Mouse (Mus musculus) midbrain, postnatal 0 days (tissue): ENCODE data around the gene Itgb5. TPM values are rescaled to one million over a fixed set of nuclear protein-coding genes. Genes with fewer than 3 reads are reported as not detected.

ENCODE experiments used
- ATAC-seq: fragments of 200-750 bp; cut with Nextera tagmentation; 2 replicates; pipeline ENCODE4 v1.8.0; 2017; ENCODE audit warnings: moderate number of reproducible peaks, mild to moderate bottlenecking, moderate TSS enrichment, moderate library complexity; ENCODE audit not compliant: low FRiP score
- DNase-seq: peaks from one replicate; pipeline ENCODE4 v3.0.0-alpha.2; 2015; ENCODE audit warnings: low spot score
- H3K27ac ChIP-seq: fragments of 300-500 bp; sonication (generic); 2 replicates; pipeline ENCODE4 v1.5.1; 2014; ENCODE audit warnings: low read depth, mild to moderate bottlenecking, low read length, mixed read lengths
- H3K27me3 ChIP-seq: fragments of 300-500 bp; sonication (generic); 2 replicates; pipeline ENCODE4 v1.6.1; 2014; ENCODE audit warnings: low read length, control low read depth, mixed read lengths; ENCODE audit not compliant: insufficient read depth
- H3K36me3 ChIP-seq: fragments of 300-500 bp; sonication (generic); 2 replicates; pipeline ENCODE4 v1.6.1; 2014; ENCODE audit warnings: low read length, control low read depth, mixed read lengths; ENCODE audit not compliant: insufficient read depth
- H3K4me1 ChIP-seq: fragments of 300-500 bp; sonication (generic); 2 replicates; pipeline ENCODE4 v1.6.1; 2014; ENCODE audit warnings: mild to moderate bottlenecking, control low read depth, antibody characterized with exemption, low read length, mixed read lengths; ENCODE audit not compliant: insufficient read depth
- H3K4me2 ChIP-seq: fragments of 300-500 bp; sonication (generic); 2 replicates; pipeline ENCODE4 v1.6.1; 2014; ENCODE audit warnings: low read depth, mild to moderate bottlenecking, low read length, mixed read lengths; ENCODE audit not compliant: poor library complexity, severe bottlenecking
- H3K4me3 ChIP-seq: fragments of 300-500 bp; sonication (generic); 2 replicates; pipeline ENCODE4 v1.5.1; 2014; ENCODE audit warnings: low read depth, mild to moderate bottlenecking, low read length, moderate library complexity
- H3K9ac ChIP-seq: fragments of 300-500 bp; sonication (generic); replicated peaks from 2 replicates; pipeline ENCODE4 v1.6.1; 2014; ENCODE audit warnings: mild to moderate bottlenecking, low read length, moderate library complexity, mixed read lengths; ENCODE audit not compliant: poor library complexity, severe bottlenecking
- H3K9me3 ChIP-seq: fragments of 300-500 bp; sonication (generic); 2 replicates; pipeline ENCODE4 v1.6.1; 2016; ENCODE audit warnings: low read length, control low read depth
- CTCF ChIP-seq: IDR thresholded peaks from 2 replicates; pipeline ENCODE4 v1.5.1; 2016; ENCODE audit warnings: antibody characterized with exemption, mild to moderate bottlenecking
- WGBS: fragments of 180-500 bp; shearing (Covaris S2); extraction: QIAGEN DNeasy Blood & Tissue Kit; methylation state at CpG from one replicate; pipeline ENCODE4 v1.1.7; 2014; 5-methylcytosine and 5-hydroxymethylcytosine counted together
- polyA plus RNA-seq: library from polyadenylated mRNA; unstranded; fragments of >200 nt; fragmentation: Nextera tagmentation; extraction: Ambion mirVana; gene quantifications from 2 replicates; pipeline ENCODE4 v1.2.1, GENCODE M21; 2015
- total RNA-seq: library from RNA; depleted of rRNA; stranded (reverse); fragments of >200 nt; gene quantifications from 2 replicates; pipeline ENCODE4 v1.2.3, GENCODE M21; 2014

Gene Itgb5
- total and polyA plus RNA-seq, 2 experiments from 2014 or later = 22.9 to 49.8 TPM

- WGBS = 95% methylated on average over 6 of the region's 6 CpGs
- DNase-seq (no peak), ATAC-seq (no peak)
- Histone ChIP-seq H3K9ac (no peak overlapping the region), H3K36me3 (no peaks in the 10 kb centered on the region), H3K9me3 (no peaks in the 10 kb centered on the region), H3K4me1 (peaks cover 8% of the 10 kb centered on the region; the same call in 1 of the 2 replicates), H3K4me2 (no peak overlapping the region), H3K27ac (no peak overlapping the region), H3K4me3 (no peak overlapping the region), H3K27me3 (no peaks in the 10 kb centered on the region)
- TF ChIP-seq CTCF = no peak
Measured at GRCm38 (mm10) chr16:33943388-33943787, 113.9 kb downstream of the Itgb5 start.

GRCm38 (mm10) chr16:33944126-33944525, 114.7 kb downstream of the Itgb5 start:
- DNase-seq (no peak), ATAC-seq (no peak)
- H3K27me3 ChIP-seq = no peaks in the 10 kb centered on the region
- no peaks in the 10 kb centered on the region for H3K36me3 ChIP-seq
- no peak overlapping the region for H3K4me2 ChIP-seq
- no peak overlapping the region for H3K27ac ChIP-seq
- no peak overlapping the region for H3K4me3 ChIP-seq
- peaks cover 8% of the 10 kb centered on the region; the same call in 1 of the 2 replicates for H3K4me1 ChIP-seq
- H3K9ac ChIP-seq = no peak overlapping the region
- TF ChIP-seq CTCF = no peak
- WGBS = 64% methylated on average over 4 of the region's 4 CpGs
- H3K9me3 ChIP-seq = no peaks in the 10 kb centered on the region

GRCm38 (mm10) chr16:33944772-33945171, 115.3 kb downstream of the Itgb5 start:
- Histone ChIP-seq H3K9ac (no peak overlapping the region), H3K27ac (no peak overlapping the region), H3K4me2 (no peak overlapping the region), H3K4me3 (no peak overlapping the region), H3K27me3 (no peaks in the 10 kb centered on the region), H3K36me3 (no peaks in the 10 kb centered on the region), H3K4me1 (peaks cover 8% of the 10 kb centered on the region; the same call in 1 of the 2 replicates), H3K9me3 (no peaks in the 10 kb centered on the region)
- no peak for ATAC-seq
- no peak for TF ChIP-seq CTCF
- DNase-seq = no peak
- 58% methylated on average over 6 of the region's 6 CpGs for WGBS

- Histone ChIP-seq H3K9ac (no peak overlapping the region), H3K27ac (no peak overlapping the region), H3K9me3 (no peaks in the 10 kb centered on the region), H3K4me1 (peaks cover 8% of the 10 kb centered on the region; the same call in 1 of the 2 replicates), H3K4me3 (no peak overlapping the region), H3K36me3 (no peaks in the 10 kb centered on the region), H3K27me3 (no peaks in the 10 kb centered on the region), H3K4me2 (no peak overlapping the region)
- WGBS = 73% methylated on average over 7 of the region's 7 CpGs
- TF ChIP-seq CTCF = no peak
- DNase-seq = no peak
- ATAC-seq = no peak
Measured at GRCm38 (mm10) chr16:33946021-33946420, 116.6 kb downstream of the Itgb5 start.

GRCm38 (mm10) chr16:33947664-33948571, 118.5 kb downstream of the Itgb5 start:
- no peak for TF ChIP-seq CTCF
- no peak for DNase-seq
- no peaks in the 10 kb centered on the region for H3K36me3 ChIP-seq
- H3K4me3 ChIP-seq = no peak overlapping the region
- H3K27me3 ChIP-seq = no peaks in the 10 kb centered on the region
- H3K4me1 ChIP-seq = no peaks in the 10 kb centered on the region
- 87% methylated on average over 17 of the region's 17 CpGs for WGBS
- H3K9me3 ChIP-seq = no peaks in the 10 kb centered on the region
- ATAC-seq = no peak
- H3K9ac ChIP-seq = no peak overlapping the region
- H3K4me2 ChIP-seq = no peak overlapping the region
- no peak overlapping the region for H3K27ac ChIP-seq

GRCm38 (mm10) chr16:33950386-33950785, 120.9 kb downstream of the Itgb5 start:
- DNase-seq = no peak
- Histone ChIP-seq H3K9ac (no peak overlapping the region), H3K4me3 (no peak overlapping the region), H3K4me1 (no peaks in the 10 kb centered on the region), H3K27ac (no peak overlapping the region), H3K36me3 (peaks cover 9% of the 10 kb centered on the region; the same call in 1 of the 2 replicates), H3K4me2 (no peak overlapping the region), H3K9me3 (no peaks in the 10 kb centered on the region), H3K27me3 (no peaks in the 10 kb centered on the region)
- 86% methylated on average over 6 of the region's 6 CpGs for WGBS
- peak; percentile 38; the same call in 1 of the 2 replicates for TF ChIP-seq CTCF
- no peak for ATAC-seq
